Mouse (Mus musculus) spleen, postnatal 10 days (tissue): ENCODE data around the gene Suv39h1.
"Not testable (repeated sequence)": the region's sequence is repeated elsewhere in the genome, so short reads cannot be mapped to it uniquely, and the experiment has no call there.

Source experiments
- DNase-seq, 2 experiments: peaks; one replicate each; pipeline ENCODE4 v3.0.0; 2021 to 2022; ENCODE audit warnings: low spot score in 2 of 2

The Suv39h1 gene

GRCm38 (mm10) chrX:8074430-8075014 is at the start of gene Suv39h1:
TSS of gene Suv39h1 (minus strand) at chrX:8074760.
- DNase-seq, result peak; percentile 81 to 93

GRCm38 (mm10) chrX:8123821-8124470 is 49.4 kb upstream of the Suv39h1 start:
- no peak for DNase-seq

- DNase-seq, result no peak
Measured at GRCm38 (mm10) chrX:8117264-8117663, 42.7 kb upstream of the Suv39h1 start.

- DNase-seq, result no peak
Measured at GRCm38 (mm10) chrX:8115275-8115674, 40.7 kb upstream of the Suv39h1 start.

- no peak for DNase-seq
Measured at GRCm38 (mm10) chrX:8105019-8105418, 30.5 kb upstream of the Suv39h1 start.

GRCm38 (mm10) chrX:8102213-8102668 is 27.7 kb upstream of the Suv39h1 start:
- peak in 1 of 2 experiments; percentile 33 for DNase-seq

- DNase-seq, result no peak
Measured at GRCm38 (mm10) chrX:8101017-8101416, 26.5 kb upstream of the Suv39h1 start.

GRCm38 (mm10) chrX:8099435-8099834 is 24.9 kb upstream of the Suv39h1 start:
- DNase-seq, result no peak

- DNase-seq, result peak; percentile 88 to 97
Measured at GRCm38 (mm10) chrX:8096787-8097242, 22.3 kb upstream of the Suv39h1 start.

- peak; percentile 79 to 83 for DNase-seq
Measured at GRCm38 (mm10) chrX:8096068-8096786, 21.7 kb upstream of the Suv39h1 start.

GRCm38 (mm10) chrX:8095546-8095945 is 21.0 kb upstream of the Suv39h1 start:
- DNase-seq, result no peak

GRCm38 (mm10) chrX:8090954-8091347 is 16.4 kb upstream of the Suv39h1 start:
- DNase-seq, result not testable (repeated sequence)

- DNase-seq, result peak; percentile 31 to 56
Measured at GRCm38 (mm10) chrX:8090346-8090953, 15.9 kb upstream of the Suv39h1 start, which contains the start of gene Was. TSS of gene Was (minus strand) at chrX:8090498.

GRCm38 (mm10) chrX:8089746-8090145 is 15.2 kb upstream of the Suv39h1 start:
- DNase-seq, result no peak

GRCm38 (mm10) chrX:8085611-8086010 is 11.1 kb upstream of the Suv39h1 start:
- DNase-seq, result no peak

GRCm38 (mm10) chrX:8084771-8085259 is 10.3 kb upstream of the Suv39h1 start:
- DNase-seq, result no peak

GRCm38 (mm10) chrX:8075104-8075503 is 544 bp upstream of the Suv39h1 start:
- no peak for DNase-seq

GRCm38 (mm10) chrX:8073881-8074429 is 605 bp downstream of the Suv39h1 start:
- DNase-seq, result peak; percentile 35 to 39

- no peak for DNase-seq
Measured at GRCm38 (mm10) chrX:8069166-8069565, 5.4 kb downstream of the Suv39h1 start.

GRCm38 (mm10) chrX:8051044-8051781 is 23.3 kb downstream of the Suv39h1 start:
- not testable (repeated sequence) for DNase-seq

GRCm38 (mm10) chrX:8033009-8033408 is 41.6 kb downstream of the Suv39h1 start:
- no peak for DNase-seq
